Comparison of ENCODE assay signal across 13 mouse cellular contexts in genomic region chr9:78385893-78386292, GRCm38 (mm10). TPM values are rescaled to one million over a fixed set of nuclear protein-coding genes. Genes with fewer than 3 reads are reported as not detected.
DNase-seq lines count a peak whose midpoint lies in the region; ATAC-seq and TF ChIP-seq lines count a peak whose summit lies in the region.
"Had no signal": no experiment of that assay in that cellular context is flagged by ENCODE, and none has a peak within 500 bp of the region (broad histone marks: within the 10 kb centered on the region; RNA-seq: fewer than 3 reads in every experiment).

No protein-coding gene starts in this region.

- DNase-seq in adrenal gland, adult 2 months: peak; percentile 4
- DNase-seq in adrenal gland, postnatal 10 days: no peak
- no peak for DNase-seq in liver, embryonic 14.5 days (ENCODE audit: low read depth in 3 of 3, low spot score in 3 of 3)
- DNase-seq in liver (no peak), R1 (ENCODE audit: low read depth, low spot score) (peak; percentile 89)
- peak; percentile 47 for DNase-seq in lung, embryonic 14.5 days
- DNase-seq in cerebellum, postnatal 25 days: no peak
- no peak for DNase-seq in cerebellum, postnatal 4 days (ENCODE audit: low spot score in 2 of 2)
- DNase-seq: heart, postnatal 36 days; right cerebral cortex, postnatal 25 days had no signal

- no peaks in the 10 kb centered on the region for H3K4me1 ChIP-seq in liver, embryonic 14.5 days (replicated peaks; ENCODE audit: control insufficient read depth in 2 of 2, insufficient read depth in 2 of 2, low read length in 1 of 2)
- H3K4me1 ChIP-seq in lung, embryonic 14.5 days (ENCODE audit: insufficient read depth): no peaks in the 10 kb centered on the region
- H3K4me1 ChIP-seq: forebrain, embryonic 13.5 days had no signal

- H3K27ac ChIP-seq in liver, embryonic 14.5 days: no peak overlapping the region
- H3K27ac ChIP-seq in lung, embryonic 14.5 days (ENCODE audit: low read depth): no peak overlapping the region
- H3K27ac ChIP-seq: forebrain, embryonic 13.5 days had no signal

- no peak overlapping the region for H3K4me3 ChIP-seq in liver, embryonic 14.5 days (ENCODE audit: insufficient read depth in 1 of 2, low read depth in 2 of 2, low read length in 2 of 2)
- no peak overlapping the region for H3K4me3 ChIP-seq in lung, embryonic 14.5 days (ENCODE audit: low read depth, low read length)
- H3K4me3 ChIP-seq: forebrain, embryonic 13.5 days had no signal

- no peak for ATAC-seq in liver, embryonic 14.5 days (ENCODE audit: insufficient read depth)
- no peak for ATAC-seq in lung, embryonic 14.5 days (ENCODE audit: insufficient read depth)
- ATAC-seq: forebrain, embryonic 13.5 days had no signal

- no peaks in the 10 kb centered on the region for H3K9me3 ChIP-seq in liver, embryonic 14.5 days (ENCODE audit: control insufficient read depth, low read length)
- no peaks in the 10 kb centered on the region for H3K9me3 ChIP-seq in lung, embryonic 14.5 days (ENCODE audit: low read depth, low read length)
- H3K9me3 ChIP-seq: forebrain, embryonic 13.5 days had no signal

- peak; percentile 58 for TF ChIP-seq CTCF in liver, embryonic 14.5 days (IDR thresholded peaks at IDR 0.05; ENCODE audit: low read depth)
- TF ChIP-seq CTCF in lung, embryonic 14.5 days (IDR thresholded peaks at IDR 0.05; ENCODE audit: low read depth): peak; percentile 72

- H3K9ac ChIP-seq in liver, embryonic 14.5 days (replicated peaks): no peak overlapping the region
- no peak overlapping the region for H3K9ac ChIP-seq in lung, embryonic 14.5 days
- H3K9ac ChIP-seq: forebrain, embryonic 13.5 days had no signal

- no peak for TF ChIP-seq EP300 in liver, embryonic 14.5 days (IDR thresholded peaks at IDR 0.05; ENCODE audit: low read depth)

- H3K27me3 ChIP-seq in liver, embryonic 14.5 days (ENCODE audit: control insufficient read depth, insufficient read depth, low read length): no peaks in the 10 kb centered on the region
- H3K27me3 ChIP-seq in lung, embryonic 14.5 days (ENCODE audit: insufficient read depth, low read length): no peaks in the 10 kb centered on the region
- H3K27me3 ChIP-seq: forebrain, embryonic 13.5 days had no signal

- H3K36me3 ChIP-seq in liver, embryonic 14.5 days (replicated peaks; ENCODE audit: control insufficient read depth, insufficient read depth, low read depth): no peaks in the 10 kb centered on the region
- no peaks in the 10 kb centered on the region for H3K36me3 ChIP-seq in lung, embryonic 14.5 days (ENCODE audit: insufficient read depth)

- WGBS in liver, embryonic 14.5 days (ENCODE audit: insufficient replicate concordance): 36% methylated on average over 3 of the region's 3 CpGs
- 46% methylated on average over 3 of the region's 3 CpGs for WGBS in lung, embryonic 14.5 days

- no peak overlapping the region for H3K4me2 ChIP-seq in liver, embryonic 14.5 days (ENCODE audit: low read depth)
- H3K4me2 ChIP-seq in lung, embryonic 14.5 days: no peak overlapping the region
- H3K4me2 ChIP-seq: forebrain, embryonic 13.5 days had no signal

RNA-seq across cellular contexts. Expression of gene Ooep, which starts 7.4 kb away (rescaled TPM):
- not detected for total RNA-seq in adrenal gland, adult 2 months (2021)
- 0.08 TPM in 1 of 2 replicates, not detected in the other for polyA plus RNA-seq in adrenal gland, adult 2 months (2012; rRNA removed)
- under 1 TPM in 1 of 2 experiments, not detected in 1; 0.18 TPM for total RNA-seq in adrenal gland, postnatal 10 days (2021)
- polyA plus RNA-seq in liver, embryonic 14.5 days (2012; rRNA removed): 0.02 TPM in 1 of 2 replicates, not detected in the other
- 0.09 TPM in 1 of 2 replicates, not detected in the other for polyA plus RNA-seq in liver, embryonic 14.5 days (2014; fragmentation: Nextera tagmentation; extraction: Ambion mirVana)
- 1.7 and 2.9 TPM in 2 replicates for polyA plus RNA-seq in lung, embryonic 14.5 days (2014; fragmentation: Nextera tagmentation; extraction: Ambion mirVana)
- total RNA-seq: heart, postnatal 36 days had no signal

RNA-seq across cellular contexts. Expression of gene Ddx43, which starts 9.7 kb away (rescaled TPM):
- not detected for total RNA-seq in adrenal gland, adult 2 months (2021)
- polyA plus RNA-seq in adrenal gland, adult 2 months (2012; rRNA removed): 0.06 TPM in 1 of 2 replicates, not detected in the other
- total RNA-seq in adrenal gland, postnatal 10 days (2021): not detected
- 0.02 TPM in 1 of 2 replicates, not detected in the other for polyA plus RNA-seq in liver, embryonic 14.5 days (2012; rRNA removed)
- not detected in 2 replicates for polyA plus RNA-seq in liver, embryonic 14.5 days (2014; fragmentation: Nextera tagmentation; extraction: Ambion mirVana)
- 0.14 and 0.18 TPM in 2 replicates for polyA plus RNA-seq in lung, embryonic 14.5 days (2014; fragmentation: Nextera tagmentation; extraction: Ambion mirVana)
- total RNA-seq: heart, postnatal 36 days had no signal
- polyA plus RNA-seq: C2C12 had no signal

RNA-seq across cellular contexts. Expression of gene Dppa5a, which starts 17.9 kb away (rescaled TPM):
- total RNA-seq in adrenal gland, adult 2 months (2021): not detected
- not detected in 2 replicates for polyA plus RNA-seq in adrenal gland, adult 2 months (2012; rRNA removed)
- under 1 TPM in 1 of 2 experiments, not detected in 1; 0.51 TPM for total RNA-seq in adrenal gland, postnatal 10 days (2021)
- polyA plus RNA-seq in liver, embryonic 14.5 days (2012; rRNA removed): not detected in 2 replicates
- not detected in 2 replicates for polyA plus RNA-seq in liver, embryonic 14.5 days (2014; fragmentation: Nextera tagmentation; extraction: Ambion mirVana)
- not detected in 2 replicates for polyA plus RNA-seq in lung, embryonic 14.5 days (2014; fragmentation: Nextera tagmentation; extraction: Ambion mirVana)
- total RNA-seq: heart, postnatal 36 days had no signal
- polyA plus RNA-seq: limb, embryonic 11.5 days had no signal

RNA-seq across cellular contexts. Expression of gene Gsta2, which starts 30.3 kb away (rescaled TPM):
- total RNA-seq in adrenal gland, adult 2 months (2021): 10 to 100 TPM in 1 of 2 experiments, not detected in 1; 18.6 TPM
- not detected in 2 replicates for polyA plus RNA-seq in adrenal gland, adult 2 months (2012; rRNA removed)
- total RNA-seq in adrenal gland, postnatal 10 days (2021): 1 to 10 TPM; 1.8 to 7.9 TPM
- polyA plus RNA-seq in liver, embryonic 14.5 days (2012; rRNA removed): 0.05 and 0.07 TPM in 2 replicates
- 0.29 and 0.43 TPM in 2 replicates for polyA plus RNA-seq in liver, embryonic 14.5 days (2014; fragmentation: Nextera tagmentation; extraction: Ambion mirVana)
- 0.21 TPM in 1 of 2 replicates, not detected in the other for polyA plus RNA-seq in lung, embryonic 14.5 days (2014; fragmentation: Nextera tagmentation; extraction: Ambion mirVana)
- polyA plus RNA-seq: forebrain, embryonic 13.5 days; limb, embryonic 11.5 days had no signal

RNA-seq across cellular contexts. Expression of gene Cgas, which starts 57.1 kb away (rescaled TPM):
- under 1 TPM; 0.52 to 0.73 TPM for total RNA-seq in adrenal gland, adult 2 months (2021)
- 0.49 and 0.67 TPM in 2 replicates for polyA plus RNA-seq in adrenal gland, adult 2 months (2012; rRNA removed)
- 1 to 10 TPM; 1.3 to 1.8 TPM for total RNA-seq in adrenal gland, postnatal 10 days (2021)
- 0.66 and 1.0 TPM in 2 replicates for polyA plus RNA-seq in liver, embryonic 14.5 days (2012; rRNA removed)
- 0.62 and 0.66 TPM in 2 replicates for polyA plus RNA-seq in liver, embryonic 14.5 days (2014; fragmentation: Nextera tagmentation; extraction: Ambion mirVana)
- polyA plus RNA-seq in lung, embryonic 14.5 days (2014; fragmentation: Nextera tagmentation; extraction: Ambion mirVana): 3.1 and 3.4 TPM in 2 replicates

Comparison
In these comparisons a context has a peak if more than half of its experiments do, and no peak if none do; other contexts are left out.
1. DNase-seq: peak in adrenal gland, adult 2 months (single experiment), R1 (single experiment) and lung, embryonic 14.5 days (single experiment); none in adrenal gland, postnatal 10 days (single experiment), liver, embryonic 14.5 days (0 of 3), liver (single experiment), cerebellum, postnatal 25 days (0 of 2) and cerebellum, postnatal 4 days (0 of 2).